Mouse (Mus musculus) hindbrain, embryonic 11.5 days (tissue): ENCODE measurements around the gene Prcp. TPM values are rescaled to one million over a fixed set of nuclear protein-coding genes. Genes with fewer than 3 reads are reported as not detected.
"Not testable (repeated sequence)": the region's sequence is repeated elsewhere in the genome, so short reads cannot be mapped to it uniquely, and the experiment has no call there.

Source experiments
- ATAC-seq: fragments of 200-750 bp; cut with Nextera tagmentation; 2 replicates; pipeline ENCODE4 v1.8.0; 2017; ENCODE audit warnings: mild to moderate bottlenecking, moderate TSS enrichment, moderate library complexity; ENCODE audit not compliant: low FRiP score
- DNase-seq: peaks from one replicate; pipeline ENCODE4 v3.0.0-alpha.2; 2015; ENCODE audit warnings: low spot score
- H3K27ac ChIP-seq: fragments of 300-500 bp; sonication (generic); 2 replicates; pipeline ENCODE4 v1.5.1; 2014; ENCODE audit warnings: mild to moderate bottlenecking, low read depth, low read length
- H3K27me3 ChIP-seq: fragments of 300-500 bp; sonication (generic); 2 replicates; pipeline ENCODE4 v1.6.1; 2014; ENCODE audit warnings: mild to moderate bottlenecking, low read length, moderate library complexity, mixed read lengths; ENCODE audit not compliant: control insufficient read depth, insufficient read depth
- H3K36me3 ChIP-seq: fragments of 300-500 bp; sonication (generic); 2 replicates; pipeline ENCODE4 v1.6.1; 2014; ENCODE audit warnings: mild to moderate bottlenecking, low read length, moderate library complexity, mixed read lengths; ENCODE audit not compliant: control insufficient read depth, insufficient read depth
- H3K4me1 ChIP-seq: fragments of 300-500 bp; sonication (generic); replicated peaks from 2 replicates; pipeline ENCODE4 v1.6.1; 2014; ENCODE audit warnings: low read length, mixed read lengths; ENCODE audit not compliant: control insufficient read depth, insufficient read depth
- H3K4me2 ChIP-seq: fragments of 300-500 bp; sonication (generic); replicated peaks from 2 replicates; pipeline ENCODE4 v1.6.1; 2014; ENCODE audit warnings: mild to moderate bottlenecking, low read depth, low read length
- H3K4me3 ChIP-seq: fragments of 300-500 bp; sonication (generic); 2 replicates; pipeline ENCODE4 v1.5.1; 2014; ENCODE audit warnings: low read depth, low read length
- H3K9ac ChIP-seq: fragments of 300-500 bp; sonication (generic); 2 replicates; pipeline ENCODE4 v1.6.1; 2014; ENCODE audit warnings: low read depth, low read length
- H3K9me3 ChIP-seq: fragments of 300-500 bp; sonication (generic); 2 replicates; pipeline ENCODE4 v1.6.1; 2016; ENCODE audit warnings: low read length; ENCODE audit not compliant: control insufficient read depth
- WGBS: fragments of 180-500 bp; shearing (Covaris S2); extraction: QIAGEN DNeasy Blood & Tissue Kit; methylation state at CpG from one replicate; pipeline ENCODE4 v1.1.7; 2014; 5-methylcytosine and 5-hydroxymethylcytosine counted together
- polyA plus RNA-seq: library from polyadenylated mRNA; unstranded; fragments of >200 nt; fragmentation: Nextera tagmentation; extraction: Ambion mirVana; gene quantifications from 2 replicates; pipeline ENCODE4 v1.2.1, GENCODE M21; 2014

Gene Prcp
- polyA plus RNA-seq, 1 experiment from 2014 or later = 26.3 TPM

DNA sequence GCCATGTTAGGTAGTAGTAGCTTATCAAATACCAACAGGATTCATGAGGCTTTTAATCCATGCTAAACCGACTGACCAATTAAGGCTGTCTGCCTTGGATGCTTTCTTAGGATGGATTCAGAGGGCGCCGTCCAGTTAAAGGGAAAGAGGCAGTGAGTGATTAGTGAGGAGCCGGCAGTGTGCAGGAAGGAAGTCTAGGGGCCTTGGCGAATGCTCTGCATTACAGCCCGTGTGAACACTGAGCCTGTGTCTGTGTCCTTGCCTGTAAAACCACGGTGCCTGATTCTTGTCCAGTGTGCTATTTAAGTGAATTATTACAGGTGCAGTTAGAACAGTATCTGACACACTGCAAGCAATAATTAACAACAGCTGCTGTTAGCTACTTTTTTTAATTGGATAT lies 104.5 kb downstream of the Prcp start:
- DNase-seq, H3K9me3 ChIP-seq, H3K4me2 ChIP-seq, H3K27ac ChIP-seq, H3K4me1 ChIP-seq, H3K4me3 ChIP-seq, H3K36me3 ChIP-seq, H3K27me3 ChIP-seq, ATAC-seq, H3K9ac ChIP-seq: not testable (repeated sequence)
- 68% methylated on average over 7 of the region's 7 CpGs for WGBS

DNA sequence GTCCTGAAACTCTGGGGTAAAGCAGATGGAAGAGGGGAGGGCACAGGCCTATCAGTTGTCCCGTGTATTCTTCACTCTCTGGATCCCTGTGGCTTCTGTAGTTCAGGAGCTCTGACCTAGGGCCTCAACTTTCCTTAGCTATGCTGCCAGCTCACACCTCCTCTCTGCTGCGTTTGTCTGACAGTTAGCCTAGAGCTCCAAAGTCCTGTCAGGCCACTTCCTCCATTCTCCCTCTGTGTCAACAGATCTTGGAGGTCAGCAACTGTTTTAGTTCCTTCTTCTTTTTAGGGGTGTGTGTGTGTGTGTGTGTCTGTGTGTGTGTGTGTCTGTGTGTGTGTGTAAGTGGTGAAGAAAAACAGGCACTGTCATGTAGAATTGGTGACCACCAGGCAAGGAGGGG lies 106.5 kb downstream of the Prcp start:
- H3K4me1 ChIP-seq = no peaks in the 10 kb centered on the region
- no peak overlapping the region for H3K4me3 ChIP-seq
- no peak overlapping the region for H3K4me2 ChIP-seq
- ATAC-seq (no peak), DNase-seq (no peak)
- H3K36me3 ChIP-seq = no peaks in the 10 kb centered on the region
- 61% methylated on average over 2 of the region's 2 CpGs for WGBS
- no peak overlapping the region for H3K27ac ChIP-seq
- H3K9me3 ChIP-seq = no peaks in the 10 kb centered on the region
- H3K9ac ChIP-seq = no peak overlapping the region
- H3K27me3 ChIP-seq = no peaks in the 10 kb centered on the region

DNA sequence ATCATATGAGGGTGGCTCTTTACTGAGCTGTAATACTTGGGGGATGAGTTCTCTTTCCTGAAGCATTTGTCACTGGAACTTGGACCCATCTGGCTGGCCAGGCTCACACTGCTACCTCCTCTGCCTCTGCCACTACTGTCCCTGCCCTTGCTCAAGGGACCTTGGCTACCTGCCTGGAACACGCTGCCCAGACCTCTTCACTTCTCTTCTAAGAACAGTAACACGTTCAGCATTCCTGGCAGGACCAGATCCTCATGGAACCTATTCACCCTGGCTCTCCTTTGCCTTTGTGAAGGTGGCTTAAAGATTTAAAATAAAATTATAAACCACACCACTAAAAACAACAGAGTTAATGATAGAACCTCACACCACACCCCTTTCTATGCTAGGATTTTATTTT lies 107.6 kb downstream of the Prcp start:
- WGBS = 77% methylated on average over 2 of the region's 2 CpGs
- Histone ChIP-seq H3K9ac (no peak overlapping the region), H3K9me3 (no peaks in the 10 kb centered on the region), H3K4me3 (no peak overlapping the region), H3K4me2 (no peak overlapping the region), H3K36me3 (no peaks in the 10 kb centered on the region), H3K27ac (no peak overlapping the region), H3K27me3 (no peaks in the 10 kb centered on the region), H3K4me1 (no peaks in the 10 kb centered on the region)
- no peak for ATAC-seq
- DNase-seq = no peak

Other genes starting within 250 kb of the Prcp start
- 11.3 and 13.8 TPM in 2 replicates for gene Ankrd42, start 237.3 kb upstream of the Prcp start, polyA plus RNA-seq
- 18.4 and 23.6 TPM in 2 replicates for gene Pcf11, start 204.5 kb upstream of the Prcp start, polyA plus RNA-seq
- 24.0 and 24.5 TPM in 2 replicates for gene Rab30, start 132.9 kb upstream of the Prcp start, polyA plus RNA-seq
- 18.2 and 23.3 TPM in 2 replicates for gene Ddias, start 223 bp upstream of the Prcp start, polyA plus RNA-seq
- gene Fam181b, start 205.4 kb downstream of the Prcp start, polyA plus RNA-seq = 34.3 and 35.6 TPM in 2 replicates